Mouse (Mus musculus) neural tube, embryonic 13.5 days (tissue): ENCODE results near the gene Apoe. TPM values are rescaled to one million over a fixed set of nuclear protein-coding genes. Genes with fewer than 3 reads are reported as not detected.

ENCODE experiments used
- ATAC-seq: fragments of 200-750 bp; cut with Nextera tagmentation; 2 replicates; pipeline ENCODE4 v1.8.0; 2017; ENCODE audit warnings: low read depth, mild to moderate bottlenecking, moderate TSS enrichment, moderate library complexity
- H3K27ac ChIP-seq: fragments of 300-500 bp; sonication (generic); replicated peaks from 2 replicates; pipeline ENCODE4 v1.5.1; 2015; ENCODE audit warnings: moderate library complexity, mild to moderate bottlenecking, inconsistent platforms
- H3K27me3 ChIP-seq: fragments of 300-500 bp; sonication (generic); 2 replicates; pipeline ENCODE4 v1.6.1; 2015; ENCODE audit warnings: mild to moderate bottlenecking, inconsistent platforms
- H3K36me3 ChIP-seq: fragments of 300-500 bp; sonication (generic); 2 replicates; pipeline ENCODE4 v1.6.1; 2015; ENCODE audit warnings: mild to moderate bottlenecking, inconsistent platforms
- H3K4me1 ChIP-seq: fragments of 300-500 bp; sonication (generic); replicated peaks from 2 replicates; pipeline ENCODE4 v1.6.1; 2015; ENCODE audit warnings: inconsistent platforms
- H3K4me2 ChIP-seq: fragments of 300-500 bp; sonication (generic); 2 replicates; pipeline ENCODE4 v1.6.1; 2015; ENCODE audit warnings: inconsistent platforms, mild to moderate bottlenecking, moderate library complexity
- H3K4me3 ChIP-seq: fragments of 300-500 bp; sonication (generic); 2 replicates; pipeline ENCODE4 v1.5.1; 2015; ENCODE audit warnings: mild to moderate bottlenecking, inconsistent platforms
- H3K9ac ChIP-seq: fragments of 300-500 bp; sonication (generic); 2 replicates; pipeline ENCODE4 v1.6.1; 2015; ENCODE audit warnings: moderate library complexity, mild to moderate bottlenecking, inconsistent platforms
- H3K9me3 ChIP-seq: fragments of 300-500 bp; sonication (generic); 2 replicates; pipeline ENCODE4 v1.6.1; 2016; ENCODE audit warnings: inconsistent platforms
- WGBS: fragments of 180-500 bp; shearing (Covaris S2); methylation state at CpG from one replicate; pipeline ENCODE4 v1.1.7; 2015; 5-methylcytosine and 5-hydroxymethylcytosine counted together
- polyA plus RNA-seq: library from polyadenylated mRNA; unstranded; fragments of >200 nt; fragmentation: Nextera tagmentation; extraction: Ambion mirVana; gene quantifications from 2 replicates; pipeline ENCODE4 v1.2.1, GENCODE M21; 2015

Apoe gene
- polyA plus RNA-seq, 1 experiment from 2014 or later = 440 TPM

GRCm38 (mm10) chr7:19736389-19737057 lies 37.5 kb upstream of the Apoe start:
- Histone ChIP-seq H3K27me3 (no peaks in the 10 kb centered on the region), H3K4me2 (no peak overlapping the region), H3K4me1 (peaks cover 9% of the 10 kb centered on the region), H3K9me3 (no peaks in the 10 kb centered on the region), H3K36me3 (peaks cover 72% of the 10 kb centered on the region), H3K4me3 (no peak overlapping the region), H3K9ac (no peak overlapping the region), H3K27ac (no peak overlapping the region)
- no peak for ATAC-seq
- WGBS = 85% methylated on average over 16 of the region's 16 CpGs

DNA sequence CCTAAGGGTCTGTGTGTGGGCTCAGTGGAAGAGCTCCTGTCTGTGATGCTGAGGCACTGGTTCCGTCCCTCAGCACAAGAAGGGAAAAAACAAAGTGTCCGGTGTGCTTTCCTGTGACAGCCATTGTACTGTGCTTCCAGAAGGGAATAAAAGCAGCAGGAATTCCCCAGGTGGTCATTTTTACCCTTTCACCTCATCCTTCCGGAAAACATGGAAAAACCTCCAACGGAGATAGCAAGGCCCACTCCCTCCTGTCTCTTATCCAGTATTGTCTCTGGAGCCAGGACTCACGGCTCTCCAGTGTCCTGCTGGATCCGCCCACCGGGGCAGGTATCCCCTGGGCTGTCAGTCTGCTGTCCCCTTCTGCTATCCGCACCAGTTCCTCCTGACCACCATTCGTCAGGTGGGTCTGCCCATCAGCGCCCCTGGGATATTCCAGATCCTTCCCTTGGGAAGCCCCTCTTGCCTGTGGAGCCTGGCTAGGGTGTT lies 35.2 kb upstream of the Apoe start:
- H3K9ac ChIP-seq = no peak overlapping the region
- no peak overlapping the region for H3K4me3 ChIP-seq
- peaks cover 85% of the 10 kb centered on the region for H3K36me3 ChIP-seq
- no peaks in the 10 kb centered on the region for H3K9me3 ChIP-seq
- H3K4me2 ChIP-seq = no peak overlapping the region
- no peak for ATAC-seq
- no peaks in the 10 kb centered on the region for H3K4me1 ChIP-seq
- H3K27ac ChIP-seq = no peak overlapping the region
- WGBS = 86% methylated on average over 10 of the region's 10 CpGs
- no peaks in the 10 kb centered on the region for H3K27me3 ChIP-seq

- no peaks in the 10 kb centered on the region for H3K27me3 ChIP-seq
- H3K4me3 ChIP-seq = no peak overlapping the region
- no peak overlapping the region for H3K9ac ChIP-seq
- ATAC-seq = no peak
- peaks cover 96% of the 10 kb centered on the region for H3K36me3 ChIP-seq
- no peaks in the 10 kb centered on the region for H3K9me3 ChIP-seq
- H3K27ac ChIP-seq = no peak overlapping the region
- H3K4me1 ChIP-seq = no peaks in the 10 kb centered on the region
- WGBS = 92% methylated on average over 4 of the region's 4 CpGs
- H3K4me2 ChIP-seq = no peak overlapping the region
Observed at GRCm38 (mm10) chr7:19726541-19726940, 27.6 kb upstream of the Apoe start.

DNA sequence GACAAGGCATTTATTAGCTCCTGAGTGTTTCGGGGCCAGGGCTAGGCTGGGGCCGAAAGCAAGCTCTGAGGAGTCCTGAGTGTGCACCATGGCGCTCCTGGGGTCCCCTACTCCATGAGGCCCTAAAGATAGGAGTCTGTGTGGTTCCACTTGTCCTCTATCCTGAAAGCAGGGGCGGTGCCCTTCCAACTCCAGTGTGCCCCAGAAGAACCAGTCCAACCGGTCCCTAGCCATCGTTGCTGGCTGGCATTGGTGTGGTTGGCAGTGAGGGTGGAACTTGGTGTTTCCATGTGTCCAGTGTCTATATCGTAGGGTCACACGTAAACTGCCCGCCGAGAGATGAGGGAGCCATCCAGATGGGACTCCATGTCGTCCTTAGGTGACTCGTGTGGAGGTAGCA lies 25.2 kb upstream of the Apoe start:
- Histone ChIP-seq H3K4me1 (no peaks in the 10 kb centered on the region), H3K4me3 (no peak overlapping the region), H3K4me2 (no peak overlapping the region), H3K36me3 (peaks cover 84% of the 10 kb centered on the region), H3K27me3 (no peaks in the 10 kb centered on the region), H3K9me3 (peaks cover 12% of the 10 kb centered on the region), H3K27ac (no peak overlapping the region), H3K9ac (no peak overlapping the region)
- 93% methylated on average over 12 of the region's 12 CpGs for WGBS
- no peak for ATAC-seq

DNA sequence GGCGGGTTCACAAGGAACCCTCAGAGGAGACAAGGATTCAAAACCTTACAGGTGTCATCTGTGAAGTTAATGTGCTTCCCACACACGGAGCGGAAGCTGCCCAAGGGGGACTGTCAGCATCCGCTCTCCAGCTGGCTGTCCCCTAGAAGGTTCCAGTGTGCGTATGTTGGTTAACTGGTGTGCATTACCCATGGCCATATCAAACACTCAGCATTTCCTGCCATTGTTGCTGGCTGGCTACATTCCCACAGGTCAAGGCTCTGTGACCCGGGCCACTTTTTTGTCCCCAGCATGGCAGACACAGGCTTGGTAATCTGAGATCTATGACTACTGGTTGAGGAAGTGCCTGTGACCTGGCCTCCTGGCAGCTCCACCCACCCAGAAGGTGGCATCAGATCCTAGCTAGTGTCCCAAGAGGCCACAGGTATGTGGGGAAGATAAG lies 23.8 kb upstream of the Apoe start:
- no peak overlapping the region for H3K27ac ChIP-seq
- 92% methylated on average over 6 of the region's 6 CpGs for WGBS
- no peaks in the 10 kb centered on the region for H3K4me1 ChIP-seq
- no peak overlapping the region for H3K4me2 ChIP-seq
- H3K9me3 ChIP-seq = peaks cover 12% of the 10 kb centered on the region
- ATAC-seq = no peak
- H3K4me3 ChIP-seq = no peak overlapping the region
- H3K27me3 ChIP-seq = no peaks in the 10 kb centered on the region
- no peak overlapping the region for H3K9ac ChIP-seq
- peaks cover 70% of the 10 kb centered on the region for H3K36me3 ChIP-seq

DNA sequence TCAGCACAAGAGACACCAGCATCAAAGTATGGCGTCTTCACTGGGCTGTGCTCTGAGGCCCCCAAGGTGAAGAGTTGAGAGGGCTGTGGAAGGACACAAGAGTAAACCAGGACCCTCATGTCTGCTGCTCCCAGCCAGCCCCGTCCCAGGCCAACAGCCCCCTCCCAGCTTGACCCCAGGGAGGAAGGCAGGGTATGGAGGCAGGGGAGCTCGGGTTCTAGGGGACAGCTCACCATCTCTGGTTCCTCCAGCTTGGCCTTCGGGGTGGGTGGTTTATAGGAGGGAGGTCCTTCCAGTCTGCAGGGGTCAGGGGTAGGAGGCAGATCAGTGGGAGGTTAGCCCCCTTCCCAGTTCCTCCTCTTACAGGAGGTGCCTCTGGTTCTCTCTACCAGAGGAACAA lies 20.2 kb upstream of the Apoe start:
- Histone ChIP-seq H3K9me3 (peaks cover 12% of the 10 kb centered on the region), H3K4me1 (peaks cover 16% of the 10 kb centered on the region), H3K9ac (no peak overlapping the region), H3K4me2 (no peak overlapping the region), H3K4me3 (no peak overlapping the region), H3K27ac (no peak overlapping the region), H3K27me3 (no peaks in the 10 kb centered on the region), H3K36me3 (peaks cover 41% of the 10 kb centered on the region)
- 89% methylated on average over 4 of the region's 4 CpGs for WGBS
- ATAC-seq = no peak

- H3K36me3 ChIP-seq = peaks cover 36% of the 10 kb centered on the region
- no peak for ATAC-seq
- 96% methylated on average over 5 of the region's 5 CpGs for whole genome bisulfite sequencing
- peaks cover 12% of the 10 kb centered on the region for H3K9me3 ChIP-seq
- H3K27me3 ChIP-seq = no peaks in the 10 kb centered on the region
- H3K4me3 ChIP-seq = no peak overlapping the region
- no peak overlapping the region for H3K27ac ChIP-seq
- no peak overlapping the region for H3K4me2 ChIP-seq
- H3K4me1 ChIP-seq = peaks cover 24% of the 10 kb centered on the region
- H3K9ac ChIP-seq = no peak overlapping the region
Observed at GRCm38 (mm10) chr7:19718297-19718952, 19.4 kb upstream of the Apoe start.

GRCm38 (mm10) chr7:19717346-19717745 lies 18.4 kb upstream of the Apoe start:
- no peaks in the 10 kb centered on the region for H3K27me3 ChIP-seq
- H3K27ac ChIP-seq = no peak overlapping the region; the same call in 1 of the 2 replicates
- 88% methylated on average over 4 of the region's 4 CpGs for WGBS
- H3K9me3 ChIP-seq = peaks cover 12% of the 10 kb centered on the region
- peaks cover 33% of the 10 kb centered on the region for H3K36me3 ChIP-seq
- no peak overlapping the region for H3K4me2 ChIP-seq
- ATAC-seq = no peak
- no peak overlapping the region for H3K9ac ChIP-seq
- H3K4me1 ChIP-seq = peaks cover 24% of the 10 kb centered on the region
- no peak overlapping the region for H3K4me3 ChIP-seq

DNA sequence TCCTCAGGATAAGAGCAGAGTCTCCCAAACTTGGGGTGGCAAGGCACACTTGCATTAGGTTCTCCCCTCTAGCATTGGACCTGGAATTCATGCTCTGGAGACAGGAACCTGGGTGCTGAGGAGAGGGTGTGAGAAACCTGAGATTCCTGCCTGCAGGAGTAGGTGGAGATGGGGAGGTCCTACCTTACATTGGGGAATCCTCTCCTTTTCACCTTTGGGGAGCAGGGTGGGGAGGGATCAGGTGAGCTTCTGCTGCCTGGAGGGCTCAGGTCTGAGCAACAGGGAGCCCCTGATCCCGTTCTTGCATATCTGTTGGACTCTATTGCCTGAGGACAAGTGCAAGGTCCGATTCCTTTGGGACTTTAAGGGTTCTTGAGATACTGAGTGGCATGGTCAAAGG lies 17.8 kb upstream of the Apoe start:
- Histone ChIP-seq H3K9ac (peak overlapping the region; percentile 60), H3K4me1 (peaks cover 24% of the 10 kb centered on the region), H3K36me3 (peaks cover 35% of the 10 kb centered on the region), H3K27ac (peak overlapping the region; percentile 82), H3K9me3 (peaks cover 12% of the 10 kb centered on the region), H3K4me2 (peak overlapping the region; percentile 55), H3K4me3 (0 out of 2 replicates have a peak overlapping the region, but pooled peaks have one; percentile 31), H3K27me3 (no peaks in the 10 kb centered on the region)
- 95% methylated on average over 2 of the region's 2 CpGs for WGBS
- ATAC-seq = no peak

GRCm38 (mm10) chr7:19716055-19716682 lies 17.2 kb upstream of the Apoe start:
- Histone ChIP-seq H3K9me3 (peaks cover 9% of the 10 kb centered on the region), H3K9ac (peak overlapping the region; percentile 60), H3K4me1 (peaks cover 24% of the 10 kb centered on the region), H3K27me3 (no peaks in the 10 kb centered on the region), H3K4me3 (peak overlapping the region; percentile 31), H3K27ac (peak overlapping the region; percentile 82), H3K36me3 (peaks cover 36% of the 10 kb centered on the region), H3K4me2 (peak overlapping the region; percentile 55)
- no peak for ATAC-seq
- WGBS = 6% methylated on average over 18 of the region's 18 CpGs

DNA sequence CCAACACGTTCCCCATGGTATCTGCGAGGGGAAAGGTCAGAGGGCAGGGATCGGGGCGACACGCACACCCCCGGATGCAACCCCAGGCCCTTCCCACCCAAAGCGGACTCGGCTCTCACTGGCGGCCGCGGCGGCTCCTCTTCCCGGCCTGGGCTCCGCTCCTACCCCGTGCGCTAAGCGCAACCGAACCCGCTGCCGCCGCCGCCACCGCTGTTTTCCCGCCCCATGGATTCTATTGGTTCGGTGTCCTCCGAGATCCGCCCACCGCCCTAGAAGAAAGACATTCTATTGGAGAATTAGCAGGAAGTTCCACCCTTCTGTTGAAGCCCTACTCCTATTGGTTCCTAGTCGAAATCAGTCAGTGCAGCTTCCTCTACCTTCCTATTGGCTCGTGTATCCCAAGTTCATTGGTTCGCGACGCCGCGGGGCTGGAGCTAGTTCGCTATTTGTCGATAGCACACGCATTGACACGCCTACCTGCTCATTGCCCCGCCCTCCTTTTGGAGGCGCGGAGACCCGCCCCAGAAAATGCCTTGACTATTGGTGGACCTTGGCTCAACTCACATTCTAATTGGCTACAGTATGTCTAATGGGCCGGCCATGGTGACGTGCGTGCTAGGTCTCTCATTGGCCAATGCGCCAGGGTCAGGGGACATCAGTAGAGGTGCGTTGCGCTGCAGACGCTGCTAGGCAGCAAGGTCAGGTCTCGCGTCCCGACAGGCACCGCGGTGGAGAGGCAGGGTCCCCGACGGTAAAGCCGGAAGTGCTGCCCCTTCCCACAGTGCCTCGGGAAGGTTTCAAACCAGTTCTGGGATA lies 16.5 kb upstream of the Apoe start, which contains the start of gene Tomm40:
TSS of gene Tomm40 (minus strand) at position 200 of the 816 bp plus-strand sequence.
- Histone ChIP-seq H3K4me1 (peaks cover 24% of the 10 kb centered on the region), H3K36me3 (peaks cover 34% of the 10 kb centered on the region), H3K9ac (peak within 1 kb of the TSS; percentile 97), H3K4me2 (peak within 1 kb of the TSS; percentile 98), H3K9me3 (0 out of 2 replicates have a peak, but pooled peaks cover 1% of the 10 kb centered on the region), H3K4me3 (peak within 1 kb of the TSS; percentile 98), H3K27ac (peak within 1 kb of the TSS; percentile 84), H3K27me3 (no peaks in the 10 kb centered on the region)
- peak; percentile 99 for ATAC-seq
- WGBS = under 1% methylated on average over 59 of the region's 59 CpGs
